Mouse (Mus musculus): Measurements from ENCODE around the gene Nxn. TPM values are rescaled to one million over a fixed set of nuclear protein-coding genes. Genes with fewer than 3 reads are reported as not detected.
A peak's percentile ranks its signal among the peaks of the same experiment; 100 is the strongest.

Nxn gene
- polyA plus RNA-seq, 1 experiment, result 19.1 TPM

GRCm38 (mm10) chr11:76405626-76406264 is 6.8 kb upstream of the Nxn start:
- Histone ChIP-seq H3K4me1 (ENCODE audit: control insufficient read depth, insufficient read depth, low read length) (no peaks in the 10 kb centered on the region), H3K4me3 (replicated peaks; ENCODE audit: extremely low read depth, low read depth, low read length) (no peak overlapping the region)
- 72% methylated on average over 5 of the region's 5 CpGs for WGBS
- TF ChIP-seq CTCF (IDR thresholded peaks at IDR 0.05; ENCODE audit: insufficient read depth, low read length), result no peak
- TF ChIP-seq POLR2A (IDR thresholded peaks at IDR 0.05; ENCODE audit: borderline replicate concordance, extremely low read depth, low read depth, low read length), result no peak
- DNase-seq, result no peak

- 55% methylated on average over 4 of the region's 4 CpGs for WGBS
- TF ChIP-seq CTCF (IDR thresholded peaks at IDR 0.05; ENCODE audit: insufficient read depth, low read length) (no peak), POLR2A (IDR thresholded peaks at IDR 0.05; ENCODE audit: borderline replicate concordance, extremely low read depth, low read depth, low read length) (no peak)
- no peak for DNase-seq
- Histone ChIP-seq H3K4me1 (ENCODE audit: control insufficient read depth, insufficient read depth, low read length) (no peaks in the 10 kb centered on the region), H3K4me3 (replicated peaks; ENCODE audit: extremely low read depth, low read depth, low read length) (no peak overlapping the region)
Observed at GRCm38 (mm10) chr11:76405113-76405512, 6.2 kb upstream of the Nxn start.

- peaks cover 2% of the 10 kb centered on the region for H3K4me1 ChIP-seq (ENCODE audit: control insufficient read depth, insufficient read depth, low read length)
- no peak for DNase-seq
- H3K4me3 ChIP-seq (replicated peaks; ENCODE audit: extremely low read depth, low read depth, low read length), result no peak overlapping the region
- TF ChIP-seq POLR2A (IDR thresholded peaks at IDR 0.05; ENCODE audit: borderline replicate concordance, extremely low read depth, low read depth, low read length) (no peak), CTCF (IDR thresholded peaks at IDR 0.05; ENCODE audit: insufficient read depth, low read length) (no peak)
- WGBS, result 53% methylated on average over 10 of the region's 10 CpGs
Observed at GRCm38 (mm10) chr11:76401398-76401797, 2.5 kb upstream of the Nxn start.

- peak overlapping the region; percentile 69 for H3K4me3 ChIP-seq (replicated peaks; ENCODE audit: extremely low read depth, low read depth, low read length)
Observed at GRCm38 (mm10) chr11:76399587-76400330, 819 bp upstream of the Nxn start.

GRCm38 (mm10) chr11:76398312-76398797 is 585 bp downstream of the Nxn start:
- Histone ChIP-seq H3K4me3 (replicated peaks; ENCODE audit: extremely low read depth, low read depth, low read length) (peak overlapping the region; percentile 72), H3K4me1 (ENCODE audit: control insufficient read depth, insufficient read depth, low read length) (peaks cover 2% of the 10 kb centered on the region)
- DNase-seq, result no peak
- TF ChIP-seq POLR2A (IDR thresholded peaks at IDR 0.05; ENCODE audit: borderline replicate concordance, extremely low read depth, low read depth, low read length) (no peak), CTCF (IDR thresholded peaks at IDR 0.05; ENCODE audit: insufficient read depth, low read length) (no peak)
- under 1% methylated on average over 33 of the region's 33 CpGs for WGBS

More at GRCm38 (mm10) chr11:76399587-76400330, 819 bp upstream of the Nxn start:
- WGBS, result 2% methylated on average over 11 of the region's 11 CpGs
- DNase-seq, result no peak
- H3K4me1 ChIP-seq (ENCODE audit: control insufficient read depth, insufficient read depth, low read length), result peaks cover 2% of the 10 kb centered on the region
- no peak for TF ChIP-seq POLR2A (IDR thresholded peaks at IDR 0.05; ENCODE audit: borderline replicate concordance, extremely low read depth, low read depth, low read length)
- no peak for TF ChIP-seq CTCF (IDR thresholded peaks at IDR 0.05; ENCODE audit: insufficient read depth, low read length)

GRCm38 (mm10) chr11:76397650-76398311 is 1.2 kb downstream of the Nxn start:
- TF ChIP-seq CTCF (IDR thresholded peaks at IDR 0.05; ENCODE audit: insufficient read depth, low read length) (no peak), POLR2A (IDR thresholded peaks at IDR 0.05; ENCODE audit: borderline replicate concordance, extremely low read depth, low read depth, low read length) (no peak)
- 3% methylated on average over 26 of the region's 26 CpGs for WGBS
- Histone ChIP-seq H3K4me3 (replicated peaks; ENCODE audit: extremely low read depth, low read depth, low read length) (peak overlapping the region; percentile 72), H3K4me1 (ENCODE audit: control insufficient read depth, insufficient read depth, low read length) (peaks cover 2% of the 10 kb centered on the region)
- no peak for DNase-seq

- peaks cover 2% of the 10 kb centered on the region for H3K4me1 ChIP-seq (ENCODE audit: control insufficient read depth, insufficient read depth, low read length)
- no peak overlapping the region for H3K4me3 ChIP-seq (replicated peaks; ENCODE audit: extremely low read depth, low read depth, low read length)
- WGBS, result 85% methylated on average over 11 of the region's 11 CpGs
- TF ChIP-seq POLR2A (IDR thresholded peaks at IDR 0.05; ENCODE audit: borderline replicate concordance, extremely low read depth, low read depth, low read length) (no peak), CTCF (IDR thresholded peaks at IDR 0.05; ENCODE audit: insufficient read depth, low read length) (no peak)
- DNase-seq, result no peak
Observed at GRCm38 (mm10) chr11:76392996-76393395, 5.9 kb downstream of the Nxn start.

- Histone ChIP-seq H3K4me1 (ENCODE audit: control insufficient read depth, insufficient read depth, low read length) (no peaks in the 10 kb centered on the region; the same call in 1 of the 2 replicates), H3K4me3 (replicated peaks; ENCODE audit: extremely low read depth, low read depth, low read length) (no peak overlapping the region)
- 77% methylated on average over 7 of the region's 7 CpGs for WGBS
- TF ChIP-seq POLR2A (IDR thresholded peaks at IDR 0.05; ENCODE audit: borderline replicate concordance, extremely low read depth, low read depth, low read length) (no peak), CTCF (IDR thresholded peaks at IDR 0.05; ENCODE audit: insufficient read depth, low read length) (no peak)
- DNase-seq, result no peak
Observed at GRCm38 (mm10) chr11:76392532-76392931, 6.4 kb downstream of the Nxn start.

- DNase-seq, result no peak
- 47% methylated on average over 7 of the region's 7 CpGs for WGBS
Observed at GRCm38 (mm10) chr11:76388711-76389110, 10.2 kb downstream of the Nxn start.

More at GRCm38 (mm10) chr11:76388711-76389110, 10.2 kb downstream of the Nxn start:
- H3K4me1 ChIP-seq (ENCODE audit: control insufficient read depth, insufficient read depth, low read length), result no peaks in the 10 kb centered on the region
- no peak overlapping the region for H3K4me3 ChIP-seq (replicated peaks; ENCODE audit: extremely low read depth, low read depth, low read length)
- TF ChIP-seq POLR2A (IDR thresholded peaks at IDR 0.05; ENCODE audit: borderline replicate concordance, extremely low read depth, low read depth, low read length) (no peak), CTCF (IDR thresholded peaks at IDR 0.05; ENCODE audit: insufficient read depth, low read length) (no peak)

Measured in lung, adult 2 months (tissue).